Comparison of ENCODE assay signal across 8 mouse cellular contexts in genomic region chr9:110304516-110304915, GRCm38 (mm10). TPM values are rescaled to one million over a fixed set of nuclear protein-coding genes. Genes with fewer than 3 reads are reported as not detected.
DNase-seq lines count a peak whose midpoint lies in the region; ATAC-seq and TF ChIP-seq lines count a peak whose summit lies in the region.

No protein-coding gene starts in this region.

- intact Hi-C loops in gastrocnemius, adult 2 months (cut with DNase I) = loop anchor here (10.0 kb wide), 1 partner anchor 190 kb away; the partner anchor contains the start of genes Dhx30 and Smarcc1

- DNase-seq in gastrocnemius, adult 2 months = no peak
- DNase-seq in gastrocnemius, adult 8-10 months (ENCODE audit: low spot score in 2 of 2) = no peak
- DNase-seq in midbrain, embryonic 10.5 days (ENCODE audit: low spot score) = peak; percentile 59
- no peak for DNase-seq in ovary, postnatal 10 days (ENCODE audit: low spot score)
- no peak for DNase-seq in right cerebral cortex, postnatal 36 days (ENCODE audit: low spot score in 2 of 2)

- no peaks in the 10 kb centered on the region for H3K9me3 ChIP-seq in ES-Bruce4 (replicated peaks; ENCODE audit: control insufficient read depth, insufficient read depth, low read length, poor library complexity, severe bottlenecking)
- H3K9me3 ChIP-seq in kidney, embryonic 16.5 days (ENCODE audit: low read length) = peaks cover 10% of the 10 kb centered on the region
- peaks cover 11% of the 10 kb centered on the region for H3K9me3 ChIP-seq in midbrain, embryonic 10.5 days (replicated peaks)

- no peak for TF ChIP-seq POLR2A in ES-Bruce4 (IDR thresholded peaks at IDR 0.05; ENCODE audit: insufficient read depth, low read length)
- TF ChIP-seq POLR2A in embryonic fibroblast, embryonic 13.5 days (IDR thresholded peaks at IDR 0.05; ENCODE audit: low read depth, low read length) = no peak

- peak overlapping the region; percentile 10 for H3K9ac ChIP-seq in ES-Bruce4 (ENCODE audit: low read depth, poor library complexity, severe bottlenecking)
- peak overlapping the region; percentile 85 for H3K9ac ChIP-seq in kidney, embryonic 16.5 days (replicated peaks; ENCODE audit: low read length)

- peak; percentile 20; the same call in 1 of the 2 replicates for ATAC-seq in kidney, embryonic 16.5 days (ENCODE audit: low FRiP score, low TSS enrichment)

- peak overlapping the region; percentile 65 for H3K4me2 ChIP-seq in kidney, embryonic 16.5 days (replicated peaks; ENCODE audit: low read depth, low read length)

- H3K4me3 ChIP-seq in gastrocnemius, adult 2 months = peak overlapping the region; percentile 85
- peak overlapping the region; percentile 86 for H3K4me3 ChIP-seq in ES-Bruce4 (ENCODE audit: low read depth, low read length)
- H3K4me3 ChIP-seq in embryonic fibroblast, embryonic 13.5 days (ENCODE audit: insufficient read depth, low read length) = peak overlapping the region; percentile 60
- peak overlapping the region; percentile 52 for H3K4me3 ChIP-seq in kidney, embryonic 16.5 days (ENCODE audit: low read length)
- peak overlapping the region; percentile 56 for H3K4me3 ChIP-seq in midbrain, embryonic 10.5 days

- no peaks in the 10 kb centered on the region for H3K27me3 ChIP-seq in ES-Bruce4 (ENCODE audit: control insufficient read depth, insufficient read depth, low read length, poor library complexity, severe bottlenecking)
- no peaks in the 10 kb centered on the region for H3K27me3 ChIP-seq in kidney, embryonic 16.5 days (ENCODE audit: insufficient read depth, low read length)
- no peaks in the 10 kb centered on the region for H3K27me3 ChIP-seq in midbrain, embryonic 10.5 days (ENCODE audit: low read depth, poor library complexity, severe bottlenecking)

- H3K36me3 ChIP-seq in ES-Bruce4 (ENCODE audit: control insufficient read depth, insufficient read depth, low read length, poor library complexity, severe bottlenecking) = no peaks in the 10 kb centered on the region
- no peaks in the 10 kb centered on the region for H3K36me3 ChIP-seq in kidney, embryonic 16.5 days (ENCODE audit: insufficient read depth, low read length)
- peaks cover 10% of the 10 kb centered on the region for H3K36me3 ChIP-seq in midbrain, embryonic 10.5 days

- H3K27ac ChIP-seq in gastrocnemius, adult 2 months = peak overlapping the region; percentile 97
- peak overlapping the region; percentile 74 for H3K27ac ChIP-seq in ES-Bruce4 (ENCODE audit: insufficient read depth, low read length)
- H3K27ac ChIP-seq in embryonic fibroblast, embryonic 13.5 days (ENCODE audit: insufficient read depth, low read length) = peak overlapping the region; percentile 12; the same call in 1 of the 2 replicates
- peak overlapping the region; percentile 94 for H3K27ac ChIP-seq in kidney, embryonic 16.5 days (ENCODE audit: low read length)
- peak overlapping the region; percentile 88 for H3K27ac ChIP-seq in midbrain, embryonic 10.5 days (replicated peaks)

- WGBS in kidney, embryonic 16.5 days = 4% methylated on average over 4 of the region's 4 CpGs
- 7% methylated on average over 4 of the region's 4 CpGs for WGBS in midbrain, embryonic 10.5 days

- peak; percentile 24; the same call in 1 of the 2 replicates for TF ChIP-seq CTCF in gastrocnemius, adult 2 months (IDR thresholded peaks at IDR 0.05)
- peak; percentile 61 for TF ChIP-seq CTCF in ES-Bruce4 (IDR thresholded peaks at IDR 0.05; ENCODE audit: low read depth, low read length)
- no peak for TF ChIP-seq CTCF in embryonic fibroblast, embryonic 13.5 days (IDR thresholded peaks at IDR 0.05; ENCODE audit: borderline replicate concordance, insufficient read depth, low read length)

- H3K4me1 ChIP-seq in ES-Bruce4 (ENCODE audit: control insufficient read depth, insufficient read depth, low read length) = no peaks in the 10 kb centered on the region
- H3K4me1 ChIP-seq in embryonic fibroblast, embryonic 13.5 days (ENCODE audit: control insufficient read depth, insufficient read depth, low read length) = peaks cover 4% of the 10 kb centered on the region; the same call in 1 of the 2 replicates
- peaks cover 9% of the 10 kb centered on the region for H3K4me1 ChIP-seq in kidney, embryonic 16.5 days (ENCODE audit: insufficient read depth, low read length)
- peaks cover 19% of the 10 kb centered on the region for H3K4me1 ChIP-seq in midbrain, embryonic 10.5 days

- TF ChIP-seq EP300 in ES-Bruce4 (IDR thresholded peaks at IDR 0.05; ENCODE audit: insufficient read depth, low read depth, low read length) = no peak

RNA-seq across cellular contexts. Expression of gene Elp6, which starts 0.5 kb away (rescaled TPM):
- total RNA-seq in gastrocnemius, adult 2 months (2021) = 1 to 10 TPM; 2.6 to 3.3 TPM
- 1 to 10 TPM; 2.0 to 5.0 (median 2.9) TPM for total RNA-seq in gastrocnemius, adult 8-10 months (2022)
- 8.5 and 9.0 TPM in 2 replicates for polyA plus RNA-seq in ES-Bruce4 (2011; ENCODE audit: insufficient read depth, insufficient read length, low read depth, missing spikeins)
- 9.2 and 9.7 TPM in 2 replicates for polyA plus RNA-seq in embryonic fibroblast, embryonic 13.5 days (2011; ENCODE audit: insufficient read length, low read depth, missing spikeins)
- 29.6 and 32.4 TPM in 2 replicates for polyA plus RNA-seq in kidney, embryonic 16.5 days (2015; fragmentation: Nextera tagmentation; extraction: Ambion mirVana)
- 45.1 and 45.6 TPM in 2 replicates for polyA plus RNA-seq in midbrain, embryonic 10.5 days (2016; fragmentation: Nextera tagmentation; extraction: Ambion mirVana)

RNA-seq across cellular contexts. Expression of gene Scap, which starts 28.6 kb away (rescaled TPM):
- 10 to 100 TPM; 16.6 to 17.0 TPM for total RNA-seq in gastrocnemius, adult 2 months (2021)
- total RNA-seq in gastrocnemius, adult 8-10 months (2022) = 10 to 100 TPM; 14.2 to 16.6 (median 15.1) TPM
- 25.8 and 35.7 TPM in 2 replicates for polyA plus RNA-seq in ES-Bruce4 (2011; ENCODE audit: insufficient read depth, insufficient read length, low read depth, missing spikeins)
- polyA plus RNA-seq in embryonic fibroblast, embryonic 13.5 days (2011; ENCODE audit: insufficient read length, low read depth, missing spikeins) = 41.2 and 55.2 TPM in 2 replicates
- 37.7 and 38.7 TPM in 2 replicates for polyA plus RNA-seq in kidney, embryonic 16.5 days (2015; fragmentation: Nextera tagmentation; extraction: Ambion mirVana)
- polyA plus RNA-seq in midbrain, embryonic 10.5 days (2016; fragmentation: Nextera tagmentation; extraction: Ambion mirVana) = 38.7 and 40.3 TPM in 2 replicates

Comparison
In these comparisons a context has a peak if more than half of its experiments do, and no peak if none do; other contexts are left out.
1. H3K27ac ChIP-seq: peak in every context shown above with its lines; median percentile 97 in gastrocnemius, adult 2 months; 94 in kidney, embryonic 16.5 days; 88 in midbrain, embryonic 10.5 days; 74 in ES-Bruce4; 12 in embryonic fibroblast, embryonic 13.5 days.